Mouse (Mus musculus) brain, embryonic 14.5 days (tissue): ENCODE results near the gene Ltc4s.

Experiments
- CTCF ChIP-seq: fragments of 200-500 bp; IDR thresholded peaks from 2 replicates; pipeline ENCODE4 v1.5.1; 2012; ENCODE audit warnings: inconsistent platforms, mild to moderate bottlenecking, moderate library complexity, borderline replicate concordance; ENCODE audit not compliant: insufficient read depth, insufficient read length; ENCODE audit errors: extremely low read depth
- POLR2A ChIP-seq: fragments of 200-500 bp; IDR thresholded peaks from 2 replicates; pipeline ENCODE4 v1.6.1; 2012; ENCODE audit warnings: mild to moderate bottlenecking, inconsistent platforms, borderline replicate concordance; ENCODE audit not compliant: poor library complexity, insufficient read depth, insufficient read length, severe bottlenecking; ENCODE audit errors: extremely low read depth

GRCm38 (mm10) chr11:50236540-50236936 is 1.9 kb downstream of the Ltc4s start:
- TF ChIP-seq CTCF (no peak), POLR2A (no peak)
